Mouse (Mus musculus): ENCODE measurements around the gene Nfkbie. TPM values are rescaled to one million over a fixed set of nuclear protein-coding genes. Genes with fewer than 3 reads are reported as not detected.
A peak's percentile ranks its signal among the peaks of the same experiment; 100 is the strongest.

Gene Nfkbie
- 1 to 10 TPM; 1.3 to 1.4 TPM for total RNA-seq (2021)

GRCm38 (mm10) chr17:45555452-45556106 lies at the start of gene Nfkbie:
Gene Nfkbie (plus strand): TSS chr17:45555703.
- peak; percentile 86 for DNase-seq (ENCODE audit: low spot score)
- intact Hi-C loops (cut with DNase I): no loop called here

- intact Hi-C loops (cut with DNase I): no loop called here
- DNase-seq (ENCODE audit: low spot score): no peak
Measured at GRCm38 (mm10) chr17:45505941-45506465, 49.5 kb upstream of the Nfkbie start.

GRCm38 (mm10) chr17:45506700-45507189 lies 48.8 kb upstream of the Nfkbie start, which contains the start of gene Aars2:
Gene Aars2 (plus strand): TSS chr17:45506841.
- peak; percentile 84 for DNase-seq (ENCODE audit: low spot score)
- intact Hi-C loops (cut with DNase I): no loop called here

- intact Hi-C loops (cut with DNase I): loop anchor here (5.0 kb wide), 1 partner anchor 121 kb away; no protein-coding TSS in a partner anchor
- no peak for DNase-seq (ENCODE audit: low spot score)
Measured at GRCm38 (mm10) chr17:45510871-45511270, 44.6 kb upstream of the Nfkbie start.

- intact Hi-C loops (cut with DNase I): loop anchor here (5.0 kb wide), 1 partner anchor 121 kb away; no protein-coding TSS in a partner anchor
Measured at GRCm38 (mm10) chr17:45511757-45512156, 43.7 kb upstream of the Nfkbie start.

GRCm38 (mm10) chr17:45515204-45515726 lies 40.2 kb upstream of the Nfkbie start:
- intact Hi-C loops (cut with DNase I): loop anchor here (5.0 kb wide), 1 partner anchor 127 kb away; no protein-coding TSS in a partner anchor
- DNase-seq (ENCODE audit: low spot score): no peak

More at GRCm38 (mm10) chr17:45511757-45512156, 43.7 kb upstream of the Nfkbie start:
- no peak for DNase-seq (ENCODE audit: low spot score)

GRCm38 (mm10) chr17:45515806-45516205 lies 39.7 kb upstream of the Nfkbie start:
- intact Hi-C loops (cut with DNase I): loop anchor here (1.0 to 5.0 kb wide), 2 partner anchors 36 to 126 kb away; no protein-coding TSS in a partner anchor
- DNase-seq (ENCODE audit: low spot score): no peak

- intact Hi-C loops (cut with DNase I): loop anchor here (1.0 to 5.0 kb wide), 2 partner anchors 36 to 126 kb away; no protein-coding TSS in a partner anchor
- no peak for DNase-seq (ENCODE audit: low spot score)
Measured at GRCm38 (mm10) chr17:45516488-45516887, 39.0 kb upstream of the Nfkbie start.

GRCm38 (mm10) chr17:45517135-45517534 lies 38.4 kb upstream of the Nfkbie start:
- intact Hi-C loops (cut with DNase I): loop anchor here (5.0 kb wide), 1 partner anchor 125 kb away; no protein-coding TSS in a partner anchor
- no peak for DNase-seq (ENCODE audit: low spot score)

GRCm38 (mm10) chr17:45517549-45518215 lies 37.8 kb upstream of the Nfkbie start:
- intact Hi-C loops (cut with DNase I): loop anchor here (5.0 kb wide), 1 partner anchor 125 kb away; no protein-coding TSS in a partner anchor
- DNase-seq (ENCODE audit: low spot score): no peak

- intact Hi-C loops (cut with DNase I): loop anchor here (5.0 kb wide), 1 partner anchor 123 kb away; no protein-coding TSS in a partner anchor
- DNase-seq (ENCODE audit: low spot score): no peak
Measured at GRCm38 (mm10) chr17:45518766-45519475, 36.6 kb upstream of the Nfkbie start.

- intact Hi-C loops (cut with DNase I): no loop called here
- DNase-seq (ENCODE audit: low spot score): no peak
Measured at GRCm38 (mm10) chr17:45520136-45520535, 35.4 kb upstream of the Nfkbie start.

- intact Hi-C loops (cut with DNase I): no loop called here
- DNase-seq (ENCODE audit: low spot score): no peak
Measured at GRCm38 (mm10) chr17:45523263-45523662, 32.2 kb upstream of the Nfkbie start, which contains the start of gene Tcte1. Gene Tcte1 (plus strand): TSS chr17:45523434.

GRCm38 (mm10) chr17:45524961-45525360 lies 30.5 kb upstream of the Nfkbie start:
- no peak for DNase-seq (ENCODE audit: low spot score)
- intact Hi-C loops (cut with DNase I): no loop called here

- no peak for DNase-seq (ENCODE audit: low spot score)
- intact Hi-C loops (cut with DNase I): no loop called here
Measured at GRCm38 (mm10) chr17:45526571-45526970, 28.9 kb upstream of the Nfkbie start.

- intact Hi-C loops (cut with DNase I): no loop called here
- DNase-seq (ENCODE audit: low spot score): no peak
Measured at GRCm38 (mm10) chr17:45530346-45530782, 25.1 kb upstream of the Nfkbie start.

GRCm38 (mm10) chr17:45532896-45533295 lies 22.6 kb upstream of the Nfkbie start:
- intact Hi-C loops (cut with DNase I): no loop called here
- DNase-seq (ENCODE audit: low spot score): no peak

GRCm38 (mm10) chr17:45536264-45536663 lies 19.2 kb upstream of the Nfkbie start:
- DNase-seq (ENCODE audit: low spot score): no peak
- intact Hi-C loops (cut with DNase I): no loop called here

- intact Hi-C loops (cut with DNase I): no loop called here
Measured at GRCm38 (mm10) chr17:45538394-45538793, 17.1 kb upstream of the Nfkbie start.

More at GRCm38 (mm10) chr17:45538394-45538793, 17.1 kb upstream of the Nfkbie start:
- no peak for DNase-seq (ENCODE audit: low spot score)

All from heart, postnatal 25 days (tissue).